Mouse (Mus musculus) stomach, postnatal 0 days (tissue): ENCODE results near the gene Rxfp4.

Source experiments
- CTCF ChIP-seq: IDR thresholded peaks from 2 replicates; pipeline ENCODE4 v1.5.1; 2016; ENCODE audit warnings: antibody characterized with exemption, low read depth, mild to moderate bottlenecking, moderate library complexity
- EP300 ChIP-seq: optimal IDR thresholded peaks from 2 replicates; pipeline ENCODE3; 2016; ENCODE audit warnings: antibody characterized with exemption

GRCm38 (mm10) chr3:88636555-88636986, 16.4 kb downstream of the Rxfp4 start:
- TF ChIP-seq CTCF (no peak), EP300 (no peak)
